8 mouse cellular contexts compared by ENCODE assay signal in the genomic region with DNA sequence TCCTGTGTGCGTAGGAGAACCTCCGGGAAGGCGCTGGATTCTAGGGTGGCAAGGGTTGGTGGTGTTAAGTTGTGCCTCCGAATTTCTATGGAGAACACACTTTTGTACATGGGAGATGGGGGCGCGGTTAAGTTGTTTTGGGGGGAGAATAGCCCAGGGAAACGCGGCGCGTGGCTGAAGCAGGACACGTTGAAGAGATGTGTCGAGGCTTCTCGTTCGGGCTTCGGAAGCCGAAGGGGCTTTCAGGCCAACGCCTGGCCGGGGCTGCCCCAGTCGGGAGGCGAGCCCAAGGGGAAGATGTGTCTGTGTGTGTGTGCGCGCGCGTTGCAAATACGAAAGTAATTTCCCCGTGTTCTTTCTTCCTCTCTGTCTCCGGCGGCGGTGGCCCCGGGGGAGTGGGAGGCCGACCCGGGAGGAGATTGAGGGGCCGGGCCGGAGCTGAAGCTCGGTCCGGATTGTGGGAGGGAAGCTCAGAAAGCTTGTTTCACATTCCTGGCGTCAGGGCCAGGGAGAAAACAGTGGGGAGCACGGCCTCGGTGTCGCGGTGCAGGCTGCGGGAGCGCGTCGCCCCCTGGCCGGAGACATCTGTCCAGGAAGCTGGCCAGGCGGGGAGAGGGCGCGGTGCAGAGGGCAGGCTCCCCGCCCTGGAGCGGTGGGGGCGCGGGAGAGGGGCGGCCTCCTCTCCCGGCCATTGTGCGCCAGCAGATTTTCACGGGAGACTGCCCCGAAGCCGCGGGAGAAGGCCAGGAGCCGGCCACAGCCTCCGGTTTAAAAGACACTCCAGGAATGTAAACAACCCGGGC. TPM values are rescaled to one million over a fixed set of nuclear protein-coding genes. Genes with fewer than 3 reads are reported as not detected.
DNase-seq lines count a peak whose midpoint lies in the region; ATAC-seq and TF ChIP-seq lines count a peak whose summit lies in the region.

No protein-coding gene starts in this region.

- under 1% methylated on average over 62 of the region's 63 CpGs for WGBS in lung, embryonic 14.5 days
- under 1% methylated on average over 60 of the region's 63 CpGs for WGBS in neural tube, embryonic 15.5 days

- H3K4me3 ChIP-seq in lung, embryonic 14.5 days (ENCODE audit: low read depth, low read length), result peak overlapping the region; percentile 97
- peak overlapping the region; percentile 84 for H3K4me3 ChIP-seq in neural tube, embryonic 15.5 days (replicated peaks)

- ATAC-seq in lung, embryonic 14.5 days (ENCODE audit: insufficient read depth), result 0 out of 2 replicates have a peak, but pooled peaks have one; percentile 5
- no peak for ATAC-seq in neural tube, embryonic 15.5 days (ENCODE audit: low FRiP score)

- peaks cover 38% of the 10 kb centered on the region for H3K4me1 ChIP-seq in lung, embryonic 14.5 days (ENCODE audit: insufficient read depth)
- H3K4me1 ChIP-seq in neural tube, embryonic 15.5 days, result peaks cover 71% of the 10 kb centered on the region

- no peaks in the 10 kb centered on the region for H3K9me3 ChIP-seq in lung, embryonic 14.5 days (ENCODE audit: low read depth, low read length)
- H3K9me3 ChIP-seq in neural tube, embryonic 15.5 days (replicated peaks), result no peaks in the 10 kb centered on the region

- H3K27ac ChIP-seq in lung, embryonic 14.5 days (ENCODE audit: low read depth), result peak overlapping the region; percentile 99
- peak overlapping the region; percentile 99 for H3K27ac ChIP-seq in neural tube, embryonic 15.5 days (replicated peaks)

- intact Hi-C loops in left cerebral cortex, postnatal 36 days (cut with DNase I), result loop anchor here (2.0 to 10.0 kb wide), 9 partner anchors 37 to 958 kb away; no protein-coding TSS in a partner anchor

- no peak for TF ChIP-seq CTCF in lung, embryonic 14.5 days (IDR thresholded peaks at IDR 0.05; ENCODE audit: low read depth)

- H3K27me3 ChIP-seq in lung, embryonic 14.5 days (ENCODE audit: insufficient read depth, low read length), result no peaks in the 10 kb centered on the region
- H3K27me3 ChIP-seq in neural tube, embryonic 15.5 days (replicated peaks), result no peaks in the 10 kb centered on the region

- H3K36me3 ChIP-seq in lung, embryonic 14.5 days (ENCODE audit: insufficient read depth), result no peaks in the 10 kb centered on the region
- H3K36me3 ChIP-seq in neural tube, embryonic 15.5 days, result no peaks in the 10 kb centered on the region

- peak; percentile 21 to 52 for DNase-seq in left cerebral cortex, postnatal 36 days (ENCODE audit: low spot score in 2 of 2)
- no peak for DNase-seq in left cerebral cortex, adult 11 months (ENCODE audit: low spot score)
- peak; percentile 84 to 90 for DNase-seq in cerebellum, postnatal 10 days
- DNase-seq in heart, adult 18-20 months, result peak; percentile 87 to 90
- DNase-seq in kidney, adult 11 months, result peak; percentile 79
- DNase-seq in lung, embryonic 14.5 days, result peak; percentile 77
- peak; percentile 74 for DNase-seq in thymus, postnatal 36 days

- H3K9ac ChIP-seq in lung, embryonic 14.5 days, result peak overlapping the region; percentile 96
- peak overlapping the region; percentile 99 for H3K9ac ChIP-seq in neural tube, embryonic 15.5 days (replicated peaks)

- peak overlapping the region; percentile 80 for H3K4me2 ChIP-seq in lung, embryonic 14.5 days
- H3K4me2 ChIP-seq in neural tube, embryonic 15.5 days, result peak overlapping the region; percentile 89

RNA-seq across cellular contexts. Expression of gene Zmiz1, which starts 1.2 kb away (rescaled TPM):
- 100 to 1,000 TPM in 1 of 2 experiments, 10 to 100 TPM in 1; 83.9 to 111 TPM for total RNA-seq in left cerebral cortex, postnatal 36 days (2021)
- total RNA-seq in heart, adult 18-20 months (2021), result 10 to 100 TPM; 32.5 to 38.5 TPM
- 33.5 TPM in 2 replicates for polyA plus RNA-seq in lung, embryonic 14.5 days (2014; fragmentation: Nextera tagmentation; extraction: Ambion mirVana)
- 51.1 and 54.7 TPM in 2 replicates for polyA plus RNA-seq in neural tube, embryonic 15.5 days (2015; fragmentation: Nextera tagmentation; extraction: Ambion mirVana)
